Mouse (Mus musculus) Muller cell, postnatal 12 days (primary cell): ENCODE results near the gene Tfpi.
A peak's percentile ranks its signal among the peaks of the same experiment; 100 is the strongest.
"Not testable (repeated sequence)": the region's sequence is repeated elsewhere in the genome, so short reads cannot be mapped to it uniquely, and the experiment has no call there.

Source experiments
- DNase-seq: peaks from one replicate; pipeline ENCODE4 v3.0.0-alpha.2; 2015; ENCODE audit errors: inconsistent ontology term

The Tfpi gene

GRCm38 (mm10) chr2:84389075-84389474, 87.5 kb downstream of the Tfpi start:
- no peak for DNase-seq

GRCm38 (mm10) chr2:84388537-84388936, 88.0 kb downstream of the Tfpi start:
- not testable (repeated sequence) for DNase-seq

GRCm38 (mm10) chr2:84388023-84388416, 88.6 kb downstream of the Tfpi start:
- DNase-seq = no peak

- DNase-seq = no peak
Observed at GRCm38 (mm10) chr2:84387394-84388022, 89.1 kb downstream of the Tfpi start.

- DNase-seq = peak; percentile 22
Observed at GRCm38 (mm10) chr2:84386563-84387393, 89.8 kb downstream of the Tfpi start.

GRCm38 (mm10) chr2:84384911-84385693, 91.5 kb downstream of the Tfpi start:
- peak; percentile 49 for DNase-seq

- no peak for DNase-seq
Observed at GRCm38 (mm10) chr2:84383828-84384227, 92.7 kb downstream of the Tfpi start.
